Mouse (Mus musculus): ENCODE data around the gene Nt5dc2. TPM values are rescaled to one million over a fixed set of nuclear protein-coding genes. Genes with fewer than 3 reads are reported as not detected.

The Nt5dc2 gene
- polyA plus RNA-seq, 1 experiment = 22.9 TPM

DNA sequence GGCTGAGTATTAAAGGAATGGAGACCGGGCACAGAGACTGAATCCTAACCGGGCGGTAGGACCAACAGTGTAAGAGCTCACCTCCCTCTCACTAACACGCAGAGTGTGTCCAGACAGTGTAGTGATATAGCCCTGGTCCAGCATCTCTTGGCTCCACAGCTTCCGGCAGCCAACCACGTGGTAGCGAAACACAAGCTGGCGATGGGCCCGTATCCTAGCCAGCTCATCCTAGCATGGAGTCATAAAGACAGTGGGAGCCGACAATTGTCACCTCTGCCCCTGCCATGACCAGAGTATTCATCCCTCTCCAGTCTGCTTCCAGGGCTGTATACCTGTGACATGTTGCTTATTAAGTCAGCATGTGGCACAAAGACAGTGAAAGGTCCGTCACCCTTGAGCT lies 14.8 kb downstream of the Nt5dc2 start:
- 87% methylated on average over 11 of the region's 11 CpGs for WGBS
- H3K4me1 ChIP-seq (ENCODE audit: control insufficient read depth, insufficient read depth, low read length) = no peaks in the 10 kb centered on the region
- no peak overlapping the region for H3K4me3 ChIP-seq (replicated peaks; ENCODE audit: control insufficient read depth, low read depth, low read length)
- no peak for TF ChIP-seq POLR2A (IDR thresholded peaks at IDR 0.05; ENCODE audit: borderline replicate concordance, control insufficient read depth, low read depth, low read length)
- no peak for TF ChIP-seq CTCF (IDR thresholded peaks at IDR 0.05; ENCODE audit: control insufficient read depth, insufficient read depth, low read length)
- H3K27ac ChIP-seq (ENCODE audit: control insufficient read depth, insufficient read depth, low read depth, low read length, poor library complexity) = no peak overlapping the region

DNA sequence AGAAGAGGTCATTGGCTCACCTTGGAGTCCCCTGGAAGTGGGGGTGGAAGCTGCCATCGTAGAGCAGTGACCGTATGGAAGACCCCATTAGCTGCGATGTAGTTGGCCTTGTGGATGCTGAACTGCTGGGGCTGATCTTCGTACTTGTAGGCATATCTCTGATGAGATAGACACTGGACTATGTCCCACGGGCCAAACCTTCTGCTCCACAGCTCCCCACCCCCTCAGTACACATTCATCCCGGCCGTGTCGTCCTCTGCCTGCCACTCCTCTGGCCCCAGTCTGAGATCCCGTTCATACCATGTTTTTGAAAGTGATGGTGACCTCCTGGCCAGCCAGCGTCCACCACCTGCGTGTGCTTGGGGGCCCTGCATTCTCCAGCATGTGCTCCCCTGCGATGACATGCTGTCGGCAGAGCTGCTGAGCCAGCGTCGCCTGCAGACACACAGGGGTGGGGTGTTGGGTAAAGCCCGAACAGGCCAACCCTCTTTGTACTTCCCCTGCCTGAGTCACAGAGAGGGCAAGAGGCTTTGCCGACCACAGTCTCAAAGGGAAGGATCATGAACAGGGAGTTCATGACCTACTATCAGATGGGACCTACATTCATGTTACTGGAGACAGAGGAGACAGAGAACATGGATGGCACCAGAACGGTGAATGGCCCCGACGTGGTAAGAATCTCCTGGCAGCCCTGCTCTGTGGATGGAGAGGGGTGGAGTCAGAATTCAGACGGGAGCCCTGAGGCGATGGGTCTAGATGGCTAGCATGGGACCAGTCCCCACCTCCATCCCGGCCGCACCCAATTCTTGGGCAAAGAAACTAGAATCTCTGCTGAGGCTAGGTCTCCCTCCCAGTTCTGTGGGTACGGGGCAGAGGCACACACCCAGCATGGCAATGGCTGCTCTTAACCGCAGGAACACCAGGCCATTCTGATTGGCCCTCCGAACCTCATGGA lies 29.6 kb downstream of the Nt5dc2 start:
- Histone ChIP-seq H3K4me3 (replicated peaks; ENCODE audit: control insufficient read depth, low read depth, low read length) (peak overlapping the region; percentile 19), H3K27ac (ENCODE audit: control insufficient read depth, insufficient read depth, low read depth, low read length, poor library complexity) (no peak overlapping the region), H3K4me1 (ENCODE audit: control insufficient read depth, insufficient read depth, low read length) (no peaks in the 10 kb centered on the region)
- WGBS = 46% methylated on average over 27 of the region's 27 CpGs
- TF ChIP-seq CTCF (IDR thresholded peaks at IDR 0.05; ENCODE audit: control insufficient read depth, insufficient read depth, low read length) (no peak), POLR2A (IDR thresholded peaks at IDR 0.05; ENCODE audit: borderline replicate concordance, control insufficient read depth, low read depth, low read length) (no peak)

DNA sequence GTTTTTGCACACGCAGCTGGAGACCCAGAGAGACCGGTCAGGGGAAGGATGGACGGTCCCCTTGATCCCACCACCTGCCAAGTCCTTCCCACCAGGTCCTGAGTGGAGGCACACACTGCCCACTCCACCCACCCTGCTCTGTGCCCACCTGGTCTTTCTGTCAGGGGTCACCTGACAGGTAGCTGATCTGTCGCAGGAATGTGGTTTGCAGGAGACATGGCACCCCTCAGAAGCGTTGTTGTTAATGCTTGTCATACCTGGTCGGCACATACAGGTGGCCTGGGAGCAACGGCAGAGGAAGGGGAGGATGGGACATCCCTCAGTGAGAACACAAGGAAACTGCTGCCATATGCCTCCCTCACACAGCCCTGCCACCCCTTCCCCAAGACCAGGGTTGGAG lies 30.3 kb downstream of the Nt5dc2 start:
- H3K27ac ChIP-seq (ENCODE audit: control insufficient read depth, insufficient read depth, low read depth, low read length, poor library complexity) = no peak overlapping the region; the same call in 1 of the 2 replicates
- H3K4me1 ChIP-seq (ENCODE audit: control insufficient read depth, insufficient read depth, low read length) = no peaks in the 10 kb centered on the region; the same call in 1 of the 2 replicates

DNA sequence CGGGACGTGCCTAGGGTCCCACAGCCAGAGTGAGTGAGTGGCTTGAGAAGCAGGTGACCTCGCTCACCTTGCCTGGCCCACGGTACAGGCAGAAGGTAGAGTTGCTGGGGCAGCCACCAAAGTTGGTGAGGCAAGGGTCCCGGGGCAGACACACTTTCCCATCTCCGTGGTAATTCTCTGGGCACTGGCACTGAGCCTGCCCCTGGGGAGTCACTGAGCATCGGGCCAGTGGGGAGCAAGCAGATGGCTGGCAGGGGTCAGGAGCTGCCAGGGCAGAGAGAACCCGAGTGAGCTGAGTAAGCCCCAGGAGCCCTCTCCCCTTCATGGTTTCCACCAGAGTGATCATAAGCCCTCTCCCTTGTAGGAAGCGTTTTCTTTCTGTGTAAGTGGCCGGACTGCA lies 30.8 kb downstream of the Nt5dc2 start:
- Histone ChIP-seq H3K4me3 (replicated peaks; ENCODE audit: control insufficient read depth, low read depth, low read length) (no peak overlapping the region), H3K27ac (ENCODE audit: control insufficient read depth, insufficient read depth, low read depth, low read length, poor library complexity) (no peak overlapping the region; the same call in 1 of the 2 replicates), H3K4me1 (ENCODE audit: control insufficient read depth, insufficient read depth, low read length) (peaks cover 2% of the 10 kb centered on the region; the same call in 1 of the 2 replicates)
- TF ChIP-seq POLR2A (IDR thresholded peaks at IDR 0.05; ENCODE audit: borderline replicate concordance, control insufficient read depth, low read depth, low read length) = no peak
- TF ChIP-seq CTCF (IDR thresholded peaks at IDR 0.05; ENCODE audit: control insufficient read depth, insufficient read depth, low read length) = no peak
- 78% methylated on average over 10 of the region's 10 CpGs for WGBS

More for the DNA sequence above, 30.3 kb downstream of the Nt5dc2 start:
- 81% methylated on average over 7 of the region's 7 CpGs for WGBS
- H3K4me3 ChIP-seq (replicated peaks; ENCODE audit: control insufficient read depth, low read depth, low read length) = no peak overlapping the region
- TF ChIP-seq CTCF (IDR thresholded peaks at IDR 0.05; ENCODE audit: control insufficient read depth, insufficient read depth, low read length) (no peak), POLR2A (IDR thresholded peaks at IDR 0.05; ENCODE audit: borderline replicate concordance, control insufficient read depth, low read depth, low read length) (no peak)

DNA sequence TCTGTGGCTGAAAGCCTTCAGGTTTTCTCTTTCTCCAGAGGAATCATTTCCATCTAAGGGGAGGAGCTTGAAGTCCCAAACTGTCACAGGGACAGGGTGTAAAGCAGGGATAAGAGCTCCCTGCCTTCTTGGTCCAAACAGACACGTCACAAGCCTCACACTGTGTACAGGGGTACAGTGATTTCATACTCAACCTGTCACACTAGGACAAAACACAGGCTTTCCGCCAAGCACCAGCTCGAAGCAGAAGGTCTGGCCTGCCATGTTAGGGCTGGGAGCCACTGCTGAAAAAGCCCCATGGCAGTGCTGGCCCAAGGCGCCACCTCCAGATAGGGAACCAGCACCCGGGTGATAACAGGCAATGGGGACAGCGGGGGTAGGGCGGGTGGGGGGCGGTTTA lies 33.2 kb downstream of the Nt5dc2 start:
- Histone ChIP-seq H3K27ac (ENCODE audit: control insufficient read depth, insufficient read depth, low read depth, low read length, poor library complexity) (no peak overlapping the region), H3K4me3 (replicated peaks; ENCODE audit: control insufficient read depth, low read depth, low read length) (no peak overlapping the region), H3K4me1 (ENCODE audit: control insufficient read depth, insufficient read depth, low read length) (peaks cover 5% of the 10 kb centered on the region)
- WGBS = 61% methylated on average over 8 of the region's 8 CpGs
- TF ChIP-seq POLR2A (IDR thresholded peaks at IDR 0.05; ENCODE audit: borderline replicate concordance, control insufficient read depth, low read depth, low read length) = no peak
- TF ChIP-seq CTCF (IDR thresholded peaks at IDR 0.05; ENCODE audit: control insufficient read depth, insufficient read depth, low read length) = no peak

DNA sequence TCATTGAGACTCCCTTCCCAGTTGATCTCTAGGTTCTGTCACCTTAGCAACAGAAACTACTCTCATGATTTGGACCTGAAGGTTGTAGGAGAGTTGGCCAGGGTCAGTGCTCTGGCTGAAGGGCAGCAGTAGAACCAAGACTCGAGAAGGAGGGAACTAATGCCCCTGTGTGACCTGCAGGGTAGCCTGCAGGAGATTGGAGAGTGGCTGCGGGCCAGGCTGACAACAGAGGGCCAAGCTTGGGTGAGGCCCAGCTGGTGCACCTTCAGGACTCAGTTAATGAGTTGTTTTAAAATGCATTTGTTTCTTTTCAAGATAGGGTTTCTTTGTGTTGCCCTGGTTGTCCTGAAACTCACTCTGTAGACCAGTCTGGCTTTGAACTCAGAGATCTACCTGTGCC lies 34.2 kb downstream of the Nt5dc2 start:
- 59% methylated on average over 2 of the region's 2 CpGs for WGBS

DNA sequence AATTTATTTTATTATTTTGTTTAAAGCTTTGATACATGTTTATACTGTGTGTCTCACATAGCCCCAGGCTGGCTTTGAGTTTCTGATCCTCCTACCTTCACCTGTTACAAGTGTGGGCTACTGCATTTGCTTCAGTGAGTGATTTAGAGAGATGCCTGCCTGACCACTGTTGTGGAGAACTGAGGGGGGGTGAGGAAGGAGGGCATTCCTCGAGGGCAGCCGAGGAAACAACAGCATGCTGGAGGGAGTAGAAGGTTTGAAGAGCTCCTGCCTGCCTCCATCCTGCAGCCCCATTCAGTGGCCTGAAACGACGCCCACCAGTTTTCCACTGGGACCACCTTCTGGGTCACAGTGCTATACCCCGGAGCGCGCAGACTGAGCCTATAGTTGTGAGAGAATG lies 34.6 kb downstream of the Nt5dc2 start:
- Histone ChIP-seq H3K4me3 (replicated peaks; ENCODE audit: control insufficient read depth, low read depth, low read length) (no peak overlapping the region), H3K27ac (ENCODE audit: control insufficient read depth, insufficient read depth, low read depth, low read length, poor library complexity) (peak overlapping the region; percentile 25; the same call in 1 of the 2 replicates), H3K4me1 (ENCODE audit: control insufficient read depth, insufficient read depth, low read length) (peaks cover 5% of the 10 kb centered on the region)
- WGBS = 28% methylated on average over 7 of the region's 7 CpGs
- TF ChIP-seq CTCF (IDR thresholded peaks at IDR 0.05; ENCODE audit: control insufficient read depth, insufficient read depth, low read length) (no peak), POLR2A (IDR thresholded peaks at IDR 0.05; ENCODE audit: borderline replicate concordance, control insufficient read depth, low read depth, low read length) (no peak)

More for the DNA sequence above, 34.2 kb downstream of the Nt5dc2 start:
- no peak for TF ChIP-seq POLR2A (IDR thresholded peaks at IDR 0.05; ENCODE audit: borderline replicate concordance, control insufficient read depth, low read depth, low read length)
- no peak for TF ChIP-seq CTCF (IDR thresholded peaks at IDR 0.05; ENCODE audit: control insufficient read depth, insufficient read depth, low read length)
- no peak overlapping the region for H3K27ac ChIP-seq (ENCODE audit: control insufficient read depth, insufficient read depth, low read depth, low read length, poor library complexity)
- no peak overlapping the region for H3K4me3 ChIP-seq (replicated peaks; ENCODE audit: control insufficient read depth, low read depth, low read length)
- H3K4me1 ChIP-seq (ENCODE audit: control insufficient read depth, insufficient read depth, low read length) = peaks cover 5% of the 10 kb centered on the region

DNA sequence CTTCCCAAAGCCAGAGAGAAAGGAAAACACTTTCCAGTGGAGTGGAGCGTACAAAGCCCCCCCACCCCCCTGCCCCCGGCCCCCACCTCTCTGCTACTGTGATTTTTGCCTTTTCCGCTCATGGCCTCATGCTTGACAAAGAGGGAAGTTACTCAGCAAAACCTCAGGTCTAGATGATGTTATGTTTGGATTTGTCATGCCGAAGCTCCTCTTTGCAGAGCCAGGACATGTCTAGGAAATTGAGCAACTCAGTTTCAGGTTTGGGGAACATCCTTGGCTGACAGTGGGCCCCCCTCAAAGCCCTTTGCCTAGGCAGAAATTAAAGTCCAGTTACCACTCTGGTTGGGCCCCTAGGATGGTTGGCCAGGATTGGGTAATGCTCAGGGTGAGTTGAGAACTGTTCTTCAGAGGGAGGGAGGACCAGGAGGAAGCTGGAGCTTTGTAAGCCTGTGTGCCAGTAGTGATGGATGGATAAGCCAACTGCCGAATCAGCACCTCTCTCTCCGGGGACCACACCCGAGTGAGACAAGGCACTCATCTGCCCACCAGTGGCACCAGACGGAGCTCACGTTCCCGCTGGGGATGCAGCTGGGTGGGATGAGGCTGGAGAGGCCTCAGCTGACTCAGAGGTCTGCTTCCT lies 35.3 kb downstream of the Nt5dc2 start:
- Histone ChIP-seq H3K27ac (ENCODE audit: control insufficient read depth, insufficient read depth, low read depth, low read length, poor library complexity) (peak overlapping the region; percentile 90), H3K4me1 (ENCODE audit: control insufficient read depth, insufficient read depth, low read length) (peaks cover 5% of the 10 kb centered on the region), H3K4me3 (replicated peaks; ENCODE audit: control insufficient read depth, low read depth, low read length) (peak overlapping the region; percentile 34)
- 2% methylated on average over 10 of the region's 10 CpGs for WGBS
- no peak for TF ChIP-seq CTCF (IDR thresholded peaks at IDR 0.05; ENCODE audit: control insufficient read depth, insufficient read depth, low read length)
- no peak for TF ChIP-seq POLR2A (IDR thresholded peaks at IDR 0.05; ENCODE audit: borderline replicate concordance, control insufficient read depth, low read depth, low read length)
